Mouse (Mus musculus): ENCODE data around the gene Wipf2. TPM values are rescaled to one million over a fixed set of nuclear protein-coding genes. Genes with fewer than 3 reads are reported as not detected.
"Not testable (repeated sequence)": the region's sequence is repeated elsewhere in the genome, so short reads cannot be mapped to it uniquely, and the experiment has no call there.

Gene Wipf2
- polyA plus RNA-seq, 1 experiment: 7.3 TPM

DNA sequence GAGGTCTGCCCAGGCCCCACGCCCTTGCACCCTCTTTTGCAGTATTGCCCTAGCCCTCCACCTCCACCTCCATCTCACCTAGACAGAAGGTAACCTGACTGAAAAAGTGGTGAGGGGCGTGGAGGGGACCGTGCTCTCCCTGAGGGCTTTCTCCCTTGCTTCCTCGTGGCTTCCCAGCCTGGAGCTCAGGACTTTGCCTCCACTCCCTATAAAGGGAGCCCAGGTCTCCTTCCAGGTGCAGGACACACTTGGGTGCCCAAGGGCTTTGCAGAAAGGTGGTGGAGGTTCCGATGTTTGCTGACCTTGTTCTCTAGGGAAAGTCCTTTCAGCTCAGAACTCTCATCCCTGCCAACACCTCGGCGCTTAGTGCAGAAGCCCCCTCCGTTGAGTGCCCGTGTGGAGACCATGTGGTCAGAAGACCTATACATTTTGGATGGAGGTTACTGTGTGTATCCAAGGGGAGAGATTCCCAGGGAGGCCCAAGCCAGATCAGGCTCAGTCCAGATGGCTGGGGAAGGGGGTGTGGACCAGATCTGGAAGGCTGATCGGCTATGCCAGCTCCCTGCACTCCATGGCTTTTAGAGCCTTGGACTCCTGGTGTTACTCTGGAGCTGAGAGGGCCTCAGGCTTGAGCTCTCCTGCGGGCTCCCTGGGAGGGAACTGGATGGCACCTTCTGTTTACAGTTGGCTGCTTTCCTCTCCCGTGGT is 64.9 kb downstream of the Wipf2 start:
- peaks cover 68% of the 10 kb centered on the region for H3K4me1 ChIP-seq
- H3K4me3 ChIP-seq (replicated peaks): peak overlapping the region; percentile 86
- no peaks in the 10 kb centered on the region for H3K9me3 ChIP-seq
- TF ChIP-seq GATA1 (IDR thresholded peaks at IDR 0.05; ENCODE audit: borderline replicate concordance, low read length) (no peak), FLI1 (IDR thresholded peaks at IDR 0.05; ENCODE audit: low read length) (no peak)
- peaks cover 76% of the 10 kb centered on the region for H3K27me3 ChIP-seq (replicated peaks)
- peaks cover 8% of the 10 kb centered on the region for H3K36me3 ChIP-seq (replicated peaks; ENCODE audit: low read length)

DNA sequence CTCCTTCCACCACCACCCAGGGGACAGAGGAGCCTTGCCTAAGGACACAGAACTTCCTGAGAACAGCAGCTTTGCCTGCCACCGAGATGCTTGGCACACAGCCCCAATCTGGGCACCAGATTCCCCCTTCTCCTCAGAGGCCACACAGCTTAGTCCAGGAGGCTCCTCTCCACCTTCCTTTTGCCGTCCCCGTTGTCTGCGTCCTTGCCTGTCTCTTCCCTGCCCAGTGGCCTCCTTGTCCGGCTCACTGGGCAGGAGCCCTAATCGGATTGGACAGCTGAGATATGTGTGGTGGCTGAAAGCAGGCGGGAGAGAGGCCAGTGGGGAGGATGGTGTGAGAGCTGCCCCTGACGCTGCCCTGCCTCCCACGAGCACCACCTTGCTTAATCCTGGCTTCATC is 66.1 kb downstream of the Wipf2 start:
- peaks cover 2% of the 10 kb centered on the region for H3K36me3 ChIP-seq (replicated peaks; ENCODE audit: low read length)
- H3K4me3 ChIP-seq (replicated peaks): no peak overlapping the region
- peaks cover 5% of the 10 kb centered on the region for H3K9me3 ChIP-seq
- H3K4me1 ChIP-seq: peaks cover 75% of the 10 kb centered on the region
- TF ChIP-seq FLI1 (IDR thresholded peaks at IDR 0.05; ENCODE audit: low read length) (no peak), GATA1 (IDR thresholded peaks at IDR 0.05; ENCODE audit: borderline replicate concordance, low read length) (no peak)
- H3K27me3 ChIP-seq (replicated peaks): peaks cover 87% of the 10 kb centered on the region

DNA sequence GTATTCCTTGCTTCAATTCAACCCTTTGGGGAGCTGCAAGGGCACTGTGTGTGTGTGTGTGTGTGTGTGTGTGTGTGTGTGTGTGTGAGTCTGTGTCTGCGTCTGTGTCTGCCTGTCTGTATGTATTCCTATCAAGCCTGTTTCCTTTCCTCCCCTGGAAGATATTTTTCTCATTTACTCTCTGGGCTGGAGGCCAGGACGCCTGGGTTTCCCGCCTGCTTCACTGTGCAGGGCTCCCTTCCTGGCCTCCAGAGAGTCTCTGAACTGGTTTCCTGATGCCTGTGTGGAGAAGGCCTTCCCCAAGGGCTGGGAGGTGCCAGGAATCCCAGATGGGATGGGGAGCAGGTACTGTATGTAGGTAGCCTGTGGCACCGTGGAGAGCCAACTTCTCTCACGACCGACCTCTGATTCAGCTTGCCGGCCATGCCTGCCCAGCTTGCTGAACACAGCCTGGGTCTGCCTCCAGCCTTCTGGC is 66.7 kb downstream of the Wipf2 start:
- Histone ChIP-seq H3K27me3 (replicated peaks) (peaks cover 89% of the 10 kb centered on the region), H3K9me3 (peaks cover 8% of the 10 kb centered on the region), H3K4me3 (replicated peaks) (no peak overlapping the region), H3K4me1 (peaks cover 69% of the 10 kb centered on the region), H3K36me3 (replicated peaks; ENCODE audit: low read length) (no peaks in the 10 kb centered on the region)
- no peak for TF ChIP-seq GATA1 (IDR thresholded peaks at IDR 0.05; ENCODE audit: borderline replicate concordance, low read length)
- TF ChIP-seq FLI1 (IDR thresholded peaks at IDR 0.05; ENCODE audit: low read length): no peak

DNA sequence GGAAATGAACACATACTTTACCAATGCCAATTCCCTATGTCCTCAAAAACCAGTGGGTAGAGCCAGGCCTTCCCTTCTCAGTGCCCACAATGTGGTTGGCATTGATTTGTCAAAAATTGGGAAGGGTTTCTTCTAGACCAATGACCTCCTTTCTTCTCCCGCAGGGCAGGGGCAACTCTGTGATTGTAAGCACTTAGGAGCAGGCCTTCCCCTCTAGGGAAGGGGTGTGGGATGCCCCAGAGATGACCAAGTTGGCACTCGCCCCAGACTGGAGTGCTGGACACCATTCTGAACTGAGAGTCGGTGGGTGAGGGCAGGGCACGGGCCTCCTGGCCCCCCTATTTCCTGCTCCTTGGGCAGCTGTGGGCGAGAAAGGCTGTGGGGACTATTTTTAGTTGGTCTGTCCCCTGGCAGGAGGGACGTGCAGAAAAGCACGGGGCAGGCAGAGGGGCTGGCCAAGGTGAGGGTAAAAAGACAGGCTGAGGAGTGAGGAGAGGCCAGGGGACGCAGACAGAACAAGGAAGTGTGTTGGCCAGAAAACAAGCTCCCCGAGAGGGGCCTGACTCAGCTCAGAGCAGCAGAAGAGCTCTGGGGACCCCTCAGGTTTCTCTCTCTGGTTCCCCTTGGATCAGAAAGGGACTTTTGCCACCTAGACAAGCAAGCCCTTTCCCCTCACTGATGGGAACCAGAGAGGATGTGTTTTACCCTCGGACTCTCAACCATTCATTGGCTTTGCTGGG is 67.5 kb downstream of the Wipf2 start:
- H3K9me3 ChIP-seq: peaks cover 11% of the 10 kb centered on the region
- TF ChIP-seq GATA1 (IDR thresholded peaks at IDR 0.05; ENCODE audit: borderline replicate concordance, low read length) (no peak), FLI1 (IDR thresholded peaks at IDR 0.05; ENCODE audit: low read length) (no peak)
- H3K4me3 ChIP-seq (replicated peaks): peak overlapping the region; percentile 35
- no peaks in the 10 kb centered on the region for H3K36me3 ChIP-seq (replicated peaks; ENCODE audit: low read length)
- peaks cover 62% of the 10 kb centered on the region for H3K4me1 ChIP-seq
- H3K27me3 ChIP-seq (replicated peaks): peaks cover 91% of the 10 kb centered on the region

DNA sequence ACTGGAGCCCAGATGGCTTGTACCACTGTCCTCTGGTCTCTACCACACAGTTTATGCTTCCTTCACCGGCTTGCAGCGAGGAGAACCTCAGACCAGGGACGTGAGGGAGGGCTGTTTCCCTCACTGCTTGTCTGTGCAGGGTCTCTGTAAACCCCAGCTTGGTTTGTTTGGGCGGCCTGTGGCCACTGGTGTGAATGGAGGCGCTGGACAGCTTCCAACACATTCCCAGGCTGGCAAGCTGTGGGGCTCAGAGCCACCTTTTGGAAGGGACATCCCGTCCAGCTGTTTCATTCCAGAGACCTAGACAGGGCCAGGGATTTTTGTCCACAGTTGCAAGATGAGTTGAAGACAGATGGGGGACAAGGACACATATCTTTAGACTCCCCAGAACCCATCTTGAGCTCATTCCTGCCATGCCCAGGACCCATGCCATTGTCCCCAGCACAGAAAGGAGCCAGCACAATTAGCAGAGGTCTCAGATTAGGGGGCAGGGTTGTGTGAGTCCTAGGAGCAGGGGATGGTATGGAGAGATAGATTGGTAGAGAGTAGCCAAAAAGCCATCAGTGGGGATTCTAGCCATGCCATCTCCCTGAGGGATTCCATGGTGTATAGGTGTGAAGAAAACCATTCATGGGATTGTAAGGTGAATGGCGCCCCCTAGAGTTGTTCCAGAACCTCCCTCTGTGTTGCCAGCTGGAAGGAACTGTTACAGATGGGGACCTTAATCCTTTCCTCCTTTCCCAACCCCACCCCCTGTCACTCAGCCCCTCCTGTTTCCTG is 68.3 kb downstream of the Wipf2 start:
- Histone ChIP-seq H3K4me3 (replicated peaks) (peak overlapping the region; percentile 6), H3K4me1 (peaks cover 65% of the 10 kb centered on the region), H3K36me3 (replicated peaks; ENCODE audit: low read length) (no peaks in the 10 kb centered on the region), H3K9me3 (peaks cover 11% of the 10 kb centered on the region), H3K27me3 (replicated peaks) (peaks cover 91% of the 10 kb centered on the region)
- TF ChIP-seq FLI1 (IDR thresholded peaks at IDR 0.05; ENCODE audit: low read length) (no peak), GATA1 (IDR thresholded peaks at IDR 0.05; ENCODE audit: borderline replicate concordance, low read length) (no peak)

DNA sequence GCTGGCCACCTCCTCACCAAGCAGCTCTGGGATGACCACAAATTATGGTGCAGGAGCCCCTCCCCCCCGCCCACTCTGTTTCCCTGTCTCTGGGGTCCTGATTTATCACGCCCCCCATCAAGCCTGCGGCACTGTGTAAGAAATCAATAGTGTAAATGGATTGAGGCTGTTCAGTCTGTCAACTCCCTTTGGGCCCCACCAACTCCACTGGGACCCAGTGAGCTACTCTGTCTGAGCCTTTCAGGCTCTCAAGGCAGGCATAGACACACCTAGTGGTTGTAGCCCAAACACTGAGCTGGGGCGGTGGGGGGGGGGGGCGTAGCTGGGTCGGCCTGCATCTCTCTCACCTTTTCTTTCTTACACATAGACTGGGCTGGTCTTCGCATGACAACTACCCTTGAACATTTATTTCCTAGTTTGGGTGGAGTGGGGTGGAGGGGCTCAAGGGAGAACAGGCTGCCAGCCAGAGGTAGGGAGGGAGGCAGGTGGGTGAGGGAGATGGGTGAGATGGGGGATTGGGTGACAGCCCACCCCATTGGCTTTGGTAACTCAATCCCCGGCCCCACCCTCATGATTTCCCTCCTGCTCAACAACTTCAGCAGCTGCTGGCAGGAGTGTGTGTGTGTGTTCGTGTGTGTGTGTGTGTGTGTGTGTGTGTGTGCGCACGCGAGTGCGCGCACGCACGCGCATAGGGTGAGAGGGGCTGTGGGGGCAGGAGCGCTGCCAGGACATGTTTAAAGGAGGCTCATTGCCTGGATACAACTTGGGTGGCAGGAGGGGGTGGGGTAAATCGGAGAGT is 69.1 kb downstream of the Wipf2 start:
- Histone ChIP-seq H3K9me3 (peaks cover 11% of the 10 kb centered on the region), H3K4me3 (replicated peaks) (no peak overlapping the region), H3K36me3 (replicated peaks; ENCODE audit: low read length) (no peaks in the 10 kb centered on the region), H3K27me3 (replicated peaks) (peaks cover 95% of the 10 kb centered on the region), H3K4me1 (peaks cover 71% of the 10 kb centered on the region)
- TF ChIP-seq GATA1 (IDR thresholded peaks at IDR 0.05; ENCODE audit: borderline replicate concordance, low read length) (no peak), FLI1 (IDR thresholded peaks at IDR 0.05; ENCODE audit: low read length) (no peak)

DNA sequence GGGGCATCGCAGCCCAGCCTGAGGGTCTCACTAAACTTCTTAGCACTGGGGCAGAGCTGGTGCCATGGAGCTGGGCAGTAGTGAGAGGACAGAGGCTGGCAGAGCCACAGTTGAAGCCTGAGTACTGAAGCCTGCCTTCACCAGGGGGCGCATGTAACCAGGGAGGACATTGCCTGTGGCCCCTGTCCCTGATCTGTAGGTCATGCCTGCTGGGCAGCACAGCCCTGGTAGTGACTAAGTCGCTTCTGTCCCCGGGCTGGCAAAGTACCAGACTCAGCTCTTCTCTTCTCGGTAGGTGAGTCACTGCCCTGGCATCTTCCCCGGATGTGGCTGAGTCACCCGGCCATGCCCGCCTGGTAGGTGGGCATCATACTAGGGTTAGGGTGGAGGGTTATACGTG is 69.7 kb downstream of the Wipf2 start:
- no peaks in the 10 kb centered on the region for H3K36me3 ChIP-seq (replicated peaks; ENCODE audit: low read length)

DNA sequence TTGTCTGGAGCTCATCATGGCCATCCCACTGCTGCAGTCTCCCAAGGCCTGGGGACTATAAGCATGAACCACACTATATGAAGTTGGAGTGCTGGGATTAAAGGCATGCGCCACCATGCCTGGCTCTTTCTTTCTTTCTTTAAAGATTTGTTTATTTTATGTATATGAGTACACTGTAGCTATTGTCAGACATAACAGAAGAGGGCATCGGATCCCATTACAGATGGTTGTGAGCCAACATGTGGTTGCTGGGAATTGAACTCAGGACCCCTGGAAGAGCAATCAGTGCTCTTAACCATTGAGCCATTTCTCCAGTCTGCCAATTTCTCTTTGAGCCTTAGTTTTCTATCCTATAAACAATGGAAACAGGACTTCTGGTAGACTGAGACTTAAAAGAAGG is 70.4 kb downstream of the Wipf2 start:
- H3K4me3 ChIP-seq (replicated peaks); H3K36me3 ChIP-seq (replicated peaks; ENCODE audit: low read length): not testable (repeated sequence)
- peaks cover 95% of the 10 kb centered on the region for H3K27me3 ChIP-seq (replicated peaks)
- peaks cover 11% of the 10 kb centered on the region for H3K9me3 ChIP-seq
- peaks cover 78% of the 10 kb centered on the region for H3K4me1 ChIP-seq

More for the DNA sequence above, 69.7 kb downstream of the Wipf2 start:
- H3K4me1 ChIP-seq: peaks cover 71% of the 10 kb centered on the region
- H3K4me3 ChIP-seq (replicated peaks): peak overlapping the region; percentile 54
- peaks cover 11% of the 10 kb centered on the region for H3K9me3 ChIP-seq
- TF ChIP-seq GATA1 (IDR thresholded peaks at IDR 0.05; ENCODE audit: borderline replicate concordance, low read length) (no peak), FLI1 (IDR thresholded peaks at IDR 0.05; ENCODE audit: low read length) (no peak)
- H3K27me3 ChIP-seq (replicated peaks): peaks cover 95% of the 10 kb centered on the region

DNA sequence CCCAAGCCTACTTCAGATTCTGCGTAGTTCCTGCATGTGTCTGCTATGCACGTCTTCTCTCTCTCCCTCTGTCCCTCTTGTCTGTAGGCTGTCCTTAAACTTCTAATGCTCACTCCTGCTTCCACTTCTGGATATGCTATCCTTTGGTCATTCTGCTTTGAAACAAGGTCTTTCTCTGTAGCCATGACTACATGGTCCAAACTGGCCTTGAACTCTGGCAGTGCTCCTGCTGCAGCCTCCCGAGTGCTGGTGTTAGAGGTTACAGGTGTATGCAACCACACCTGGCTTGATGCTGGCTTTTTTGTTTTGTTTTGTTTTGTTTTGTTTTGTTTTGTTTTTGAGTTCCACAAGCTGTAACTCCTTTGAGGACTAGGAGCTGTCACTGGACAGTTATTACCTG is 70.9 kb downstream of the Wipf2 start:
- Histone ChIP-seq H3K36me3 (replicated peaks; ENCODE audit: low read length) (no peaks in the 10 kb centered on the region), H3K9me3 (peaks cover 11% of the 10 kb centered on the region), H3K4me3 (replicated peaks) (no peak overlapping the region), H3K27me3 (replicated peaks) (peaks cover 95% of the 10 kb centered on the region), H3K4me1 (peaks cover 82% of the 10 kb centered on the region)
- TF ChIP-seq FLI1 (IDR thresholded peaks at IDR 0.05; ENCODE audit: low read length) (no peak), GATA1 (IDR thresholded peaks at IDR 0.05; ENCODE audit: borderline replicate concordance, low read length) (no peak)

Data from megakaryocyte, embryonic 14.5 days (primary cell).